Mouse (Mus musculus) kidney, embryonic 16.5 days (tissue): Measurements from ENCODE around the gene Tmem102. TPM values are rescaled to one million over a fixed set of nuclear protein-coding genes. Genes with fewer than 3 reads are reported as not detected.

Experiments used
- ATAC-seq: fragments of 200-750 bp; cut with Nextera tagmentation; 2 replicates; pipeline ENCODE4 v1.8.0; 2017; ENCODE audit warnings: moderate TSS enrichment; ENCODE audit not compliant: low FRiP score, low TSS enrichment
- H3K27ac ChIP-seq: fragments of 300-500 bp; sonication (generic); 2 replicates; pipeline ENCODE4 v1.5.1; 2014; ENCODE audit warnings: low read length
- H3K27me3 ChIP-seq: fragments of 300-500 bp; sonication (generic); 2 replicates; pipeline ENCODE4 v1.6.1; 2014; ENCODE audit warnings: low read length, control low read depth, mixed read lengths; ENCODE audit not compliant: insufficient read depth
- H3K36me3 ChIP-seq: fragments of 300-500 bp; sonication (generic); 2 replicates; pipeline ENCODE4 v1.6.1; 2014; ENCODE audit warnings: low read length, control low read depth, mixed read lengths; ENCODE audit not compliant: insufficient read depth
- H3K4me1 ChIP-seq: fragments of 300-500 bp; sonication (generic); 2 replicates; pipeline ENCODE4 v1.6.1; 2014; ENCODE audit warnings: low read length, control low read depth, mixed read lengths; ENCODE audit not compliant: insufficient read depth
- H3K4me2 ChIP-seq: fragments of 300-500 bp; sonication (generic); replicated peaks from 2 replicates; pipeline ENCODE4 v1.6.1; 2014; ENCODE audit warnings: low read depth, low read length
- H3K4me3 ChIP-seq: fragments of 300-500 bp; sonication (generic); 2 replicates; pipeline ENCODE4 v1.5.1; 2014; ENCODE audit warnings: mild to moderate bottlenecking, low read length
- H3K9ac ChIP-seq: fragments of 300-500 bp; sonication (generic); replicated peaks from 2 replicates; pipeline ENCODE4 v1.6.1; 2014; ENCODE audit warnings: low read length
- H3K9me3 ChIP-seq: fragments of 300-500 bp; sonication (generic); 2 replicates; pipeline ENCODE4 v1.6.1; 2016; ENCODE audit warnings: low read length, control low read depth
- WGBS: fragments of 180-500 bp; shearing (Covaris S2); extraction: QIAGEN DNeasy Blood & Tissue Kit; methylation state at CpG from one replicate; pipeline ENCODE4 v1.1.7; 2014; 5-methylcytosine and 5-hydroxymethylcytosine counted together
- polyA plus RNA-seq: library from polyadenylated mRNA; unstranded; fragments of >200 nt; fragmentation: Nextera tagmentation; extraction: Ambion mirVana; gene quantifications from 2 replicates; pipeline ENCODE4 v1.2.1, GENCODE M21; 2015

Tmem102 gene
- polyA plus RNA-seq, 1 experiment from 2014 or later: 10.2 TPM

GRCm38 (mm10) chr11:69838714-69839104, 33.3 kb upstream of the Tmem102 start:
- ATAC-seq: peak; percentile 3; the same call in 1 of the 2 replicates
- peaks cover 41% of the 10 kb centered on the region for H3K4me1 ChIP-seq
- WGBS: 0% methylated on average over 7 of the region's 7 CpGs
- peak overlapping the region; percentile 98 for H3K4me2 ChIP-seq
- H3K36me3 ChIP-seq: 0 out of 2 replicates have a peak, but pooled peaks cover 1% of the 10 kb centered on the region
- H3K9ac ChIP-seq: peak overlapping the region; percentile 76
- no peaks in the 10 kb centered on the region; the same call in 1 of the 2 replicates for H3K27me3 ChIP-seq
- H3K4me3 ChIP-seq: peak overlapping the region; percentile 66
- H3K9me3 ChIP-seq: no peaks in the 10 kb centered on the region
- peak overlapping the region; percentile 93 for H3K27ac ChIP-seq

- Histone ChIP-seq H3K4me2 (peak within 1 kb of the TSS; percentile 98), H3K27me3 (no peaks in the 10 kb centered on the region; the same call in 1 of the 2 replicates), H3K27ac (peak within 1 kb of the TSS; percentile 93), H3K9ac (peak within 1 kb of the TSS; percentile 76), H3K4me1 (peaks cover 46% of the 10 kb centered on the region), H3K36me3 (0 out of 2 replicates have a peak, but pooled peaks cover 5% of the 10 kb centered on the region), H3K9me3 (no peaks in the 10 kb centered on the region), H3K4me3 (peak within 1 kb of the TSS; percentile 66)
- WGBS: under 1% methylated on average over 34 of the region's 34 CpGs
- peak; percentile 89 for ATAC-seq
Measured at GRCm38 (mm10) chr11:69837952-69838713, 32.7 kb upstream of the Tmem102 start, which contains the start of gene Tmem256. TSS of gene Tmem256 (plus strand) at chr11:69838514.

- H3K27me3 ChIP-seq: no peaks in the 10 kb centered on the region; the same call in 1 of the 2 replicates
- peak within 1 kb of the TSS; percentile 98 for H3K4me2 ChIP-seq
- H3K4me3 ChIP-seq: peak within 1 kb of the TSS; percentile 66
- H3K9ac ChIP-seq: peak within 1 kb of the TSS; percentile 76
- H3K27ac ChIP-seq: peak within 1 kb of the TSS; percentile 93
- WGBS: 1% methylated on average over 32 of the region's 32 CpGs
- H3K4me1 ChIP-seq: peaks cover 46% of the 10 kb centered on the region
- H3K9me3 ChIP-seq: no peaks in the 10 kb centered on the region
- H3K36me3 ChIP-seq: 0 out of 2 replicates have a peak, but pooled peaks cover 9% of the 10 kb centered on the region
- no peak; the same call in 1 of the 2 replicates for ATAC-seq
Measured at GRCm38 (mm10) chr11:69837604-69837951, 32.2 kb upstream of the Tmem102 start, which contains the start of gene Nlgn2. TSS of gene Nlgn2 (minus strand) at chr11:69837784.

- Histone ChIP-seq H3K9ac (peak overlapping the region; percentile 76), H3K36me3 (0 out of 2 replicates have a peak, but pooled peaks cover 12% of the 10 kb centered on the region), H3K4me1 (peaks cover 46% of the 10 kb centered on the region), H3K27ac (peak overlapping the region; percentile 93), H3K4me2 (peak overlapping the region; percentile 98), H3K4me3 (peak overlapping the region; percentile 66), H3K27me3 (no peaks in the 10 kb centered on the region; the same call in 1 of the 2 replicates), H3K9me3 (no peaks in the 10 kb centered on the region)
- ATAC-seq: peak; percentile 7; the same call in 1 of the 2 replicates
- 1% methylated on average over 41 of the region's 52 CpGs for WGBS
Measured at GRCm38 (mm10) chr11:69836703-69837576, 31.5 kb upstream of the Tmem102 start.

GRCm38 (mm10) chr11:69835966-69836335, 30.5 kb upstream of the Tmem102 start:
- ATAC-seq: no peak

GRCm38 (mm10) chr11:69835326-69835965, 30.0 kb upstream of the Tmem102 start:
- Histone ChIP-seq H3K4me2 (peak overlapping the region; percentile 98), H3K9ac (peak overlapping the region; percentile 26; the same call in 1 of the 2 replicates), H3K4me1 (peaks cover 46% of the 10 kb centered on the region), H3K27me3 (no peaks in the 10 kb centered on the region; the same call in 1 of the 2 replicates), H3K36me3 (0 out of 2 replicates have a peak, but pooled peaks cover 12% of the 10 kb centered on the region), H3K4me3 (peak overlapping the region; percentile 66), H3K27ac (no peak overlapping the region), H3K9me3 (no peaks in the 10 kb centered on the region)
- 14% methylated on average over 9 of the region's 9 CpGs for WGBS
- ATAC-seq: no peak

More at GRCm38 (mm10) chr11:69835966-69836335, 30.5 kb upstream of the Tmem102 start:
- Histone ChIP-seq H3K4me1 (peaks cover 46% of the 10 kb centered on the region), H3K27me3 (no peaks in the 10 kb centered on the region; the same call in 1 of the 2 replicates), H3K9me3 (no peaks in the 10 kb centered on the region), H3K4me2 (peak overlapping the region; percentile 98), H3K36me3 (0 out of 2 replicates have a peak, but pooled peaks cover 12% of the 10 kb centered on the region), H3K4me3 (peak overlapping the region; percentile 66), H3K27ac (no peak overlapping the region), H3K9ac (peak overlapping the region; percentile 26; the same call in 1 of the 2 replicates)
- 0% methylated on average over 1 of the region's 4 CpGs for WGBS

GRCm38 (mm10) chr11:69834001-69834549, 28.7 kb upstream of the Tmem102 start:
- 0 out of 2 replicates have a peak, but pooled peaks cover 12% of the 10 kb centered on the region for H3K36me3 ChIP-seq
- no peaks in the 10 kb centered on the region; the same call in 1 of the 2 replicates for H3K27me3 ChIP-seq
- peak overlapping the region; percentile 81 for H3K9ac ChIP-seq
- peaks cover 44% of the 10 kb centered on the region for H3K4me1 ChIP-seq
- H3K4me2 ChIP-seq: peak overlapping the region; percentile 98
- H3K27ac ChIP-seq: 0 out of 2 replicates have a peak overlapping the region, but pooled peaks have one; percentile 38
- no peak for ATAC-seq
- H3K4me3 ChIP-seq: peak overlapping the region; percentile 47
- no peaks in the 10 kb centered on the region for H3K9me3 ChIP-seq
- 5% methylated on average over 38 of the region's 48 CpGs for WGBS

- ATAC-seq: no peak
- Histone ChIP-seq H3K4me1 (peaks cover 43% of the 10 kb centered on the region), H3K36me3 (0 out of 2 replicates have a peak, but pooled peaks cover 12% of the 10 kb centered on the region), H3K9ac (peak overlapping the region; percentile 81), H3K4me3 (peak overlapping the region; percentile 47), H3K27me3 (no peaks in the 10 kb centered on the region; the same call in 1 of the 2 replicates), H3K27ac (0 out of 2 replicates have a peak overlapping the region, but pooled peaks have one; percentile 38), H3K4me2 (peak overlapping the region; percentile 98), H3K9me3 (no peaks in the 10 kb centered on the region)
- WGBS: 53% methylated on average over 8 of the region's 8 CpGs
Measured at GRCm38 (mm10) chr11:69833554-69833953, 28.1 kb upstream of the Tmem102 start.
